Mouse (Mus musculus): ENCODE measurements around the gene Epha3.

The Epha3 gene

DNA sequence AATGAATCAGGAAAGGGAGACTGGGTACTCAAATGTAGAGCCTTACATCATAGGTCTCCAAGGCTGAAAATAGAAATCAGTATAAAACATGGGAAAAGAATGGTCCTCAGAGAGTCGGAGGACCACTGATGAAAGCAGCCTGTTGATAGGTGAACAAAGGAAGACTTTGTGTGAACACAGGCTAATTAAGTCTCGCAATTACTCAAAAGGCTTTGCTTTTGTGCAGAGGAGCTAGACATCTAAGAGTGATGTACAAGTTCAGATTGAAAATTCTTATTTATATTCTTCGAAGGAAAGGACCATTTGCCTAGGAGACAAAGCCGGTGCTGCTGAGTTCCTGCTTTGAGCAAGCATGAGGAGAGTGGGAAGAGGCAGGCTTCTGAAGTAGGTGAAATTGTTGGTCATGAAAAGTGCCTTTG is 363.0 kb downstream of the Epha3 start:
- DNase-seq (ENCODE audit: low read depth, low spot score) = no peak

Measured in ZHBTc4 (cell line).